Mouse (Mus musculus) stomach, postnatal 0 days (tissue): ENCODE results near the gene Chn2. TPM values are rescaled to one million over a fixed set of nuclear protein-coding genes. Genes with fewer than 3 reads are reported as not detected.

Source experiments
- ATAC-seq: fragments of 200-750 bp; cut with Nextera tagmentation; 2 replicates; pipeline ENCODE4 v1.8.0; 2017; ENCODE audit not compliant: low FRiP score, low TSS enrichment
- DNase-seq: peaks from one replicate; pipeline ENCODE4 v3.0.0-alpha.2; 2016; ENCODE audit warnings: low spot score
- H3K27ac ChIP-seq: fragments of 300-500 bp; sonication (generic); replicated peaks from 2 replicates; pipeline ENCODE4 v1.5.1; 2014; ENCODE audit warnings: mild to moderate bottlenecking, control low read depth
- H3K27me3 ChIP-seq: fragments of 300-500 bp; sonication (generic); 2 replicates; pipeline ENCODE4 v1.6.1; 2014; ENCODE audit warnings: low read length; ENCODE audit not compliant: control insufficient read depth, insufficient read depth
- H3K36me3 ChIP-seq: fragments of 300-500 bp; sonication (generic); 2 replicates; pipeline ENCODE4 v1.6.1; 2014; ENCODE audit warnings: low read length, mixed read lengths; ENCODE audit not compliant: control insufficient read depth, insufficient read depth
- H3K4me1 ChIP-seq: fragments of 300-500 bp; sonication (generic); replicated peaks from 2 replicates; pipeline ENCODE4 v1.6.1; 2014; ENCODE audit warnings: antibody characterized with exemption; ENCODE audit not compliant: control insufficient read depth, insufficient read depth
- H3K4me2 ChIP-seq: fragments of 300-500 bp; sonication (generic); replicated peaks from 2 replicates; pipeline ENCODE4 v1.6.1; 2014; ENCODE audit warnings: low read depth, mild to moderate bottlenecking, control low read depth, moderate library complexity
- H3K4me3 ChIP-seq: fragments of 300-500 bp; sonication (generic); 2 replicates; pipeline ENCODE4 v1.5.1; 2014; ENCODE audit warnings: low read depth, low read length, control low read depth
- H3K9ac ChIP-seq: fragments of 300-500 bp; sonication (generic); 2 replicates; pipeline ENCODE4 v1.6.1; 2014; ENCODE audit warnings: mild to moderate bottlenecking, low read length, control low read depth, mixed read lengths
- H3K9me3 ChIP-seq: fragments of 300-500 bp; sonication (generic); 2 replicates; pipeline ENCODE4 v1.6.1; 2016; ENCODE audit warnings: low read length; ENCODE audit not compliant: control insufficient read depth
- CTCF ChIP-seq: IDR thresholded peaks from 2 replicates; pipeline ENCODE4 v1.5.1; 2016; ENCODE audit warnings: antibody characterized with exemption, low read depth, mild to moderate bottlenecking, moderate library complexity
- EP300 ChIP-seq: optimal IDR thresholded peaks from 2 replicates; pipeline ENCODE3; 2016; ENCODE audit warnings: antibody characterized with exemption
- WGBS: fragments of 180-500 bp; shearing (Covaris S2); extraction: QIAGEN DNeasy Blood & Tissue Kit; methylation state at CpG from one replicate; pipeline ENCODE4 v1.1.7; 2014; 5-methylcytosine and 5-hydroxymethylcytosine counted together
- polyA plus RNA-seq: library from polyadenylated mRNA; unstranded; fragments of >200 nt; fragmentation: Nextera tagmentation; extraction: Ambion mirVana; gene quantifications from 2 replicates; pipeline ENCODE4 v1.2.1, GENCODE M21; 2015

The Chn2 gene
- polyA plus RNA-seq, 1 experiment from 2014 or later, result 19.1 TPM

DNA sequence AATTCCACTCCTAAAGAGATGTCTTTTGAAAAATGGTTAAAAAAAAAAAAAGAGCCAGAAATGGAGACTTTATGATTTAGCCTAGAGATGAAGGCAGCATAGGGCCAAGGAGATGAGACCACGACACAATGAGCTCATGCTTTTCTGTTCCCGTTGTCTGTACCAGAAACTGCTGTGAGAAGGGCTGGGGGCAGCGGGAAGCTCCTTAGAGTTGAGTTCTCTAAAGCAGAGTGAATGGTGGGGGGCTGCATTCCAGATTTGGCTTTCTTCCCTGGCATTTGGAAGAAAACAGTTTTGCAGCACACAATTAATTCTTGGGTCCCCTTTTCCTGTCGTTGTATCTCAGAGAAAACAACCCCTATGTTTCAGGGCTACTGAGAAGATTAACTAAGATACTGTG lies 30.1 kb upstream of the Chn2 start:
- no peak overlapping the region for H3K9ac ChIP-seq
- DNase-seq, result no peak

DNA sequence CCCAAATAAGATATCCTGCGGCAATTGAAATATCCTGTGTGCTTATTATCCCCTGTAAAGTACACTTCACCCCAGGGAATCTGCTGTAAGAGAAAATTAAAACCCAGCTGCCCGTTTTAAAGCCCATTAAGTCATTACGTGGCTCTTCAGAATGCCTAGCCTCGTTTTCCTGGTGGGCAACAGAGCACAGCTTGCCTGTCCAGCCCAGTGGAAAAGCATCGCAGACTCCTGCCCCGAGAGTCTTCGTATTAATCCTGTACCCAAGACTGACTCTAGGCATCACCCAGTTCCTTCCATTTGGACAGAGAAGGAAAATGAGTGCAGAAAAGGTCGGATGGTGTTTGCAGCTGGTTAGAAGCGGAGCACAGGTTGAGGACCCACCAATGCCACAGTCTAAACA lies 29.0 kb upstream of the Chn2 start:
- H3K9ac ChIP-seq, result no peak overlapping the region
- H3K27ac ChIP-seq, result no peak overlapping the region
- H3K9me3 ChIP-seq, result no peaks in the 10 kb centered on the region
- H3K36me3 ChIP-seq, result no peaks in the 10 kb centered on the region
- ATAC-seq (no peak), DNase-seq (no peak)
- TF ChIP-seq EP300, result no peak
- TF ChIP-seq CTCF, result no peak
- 77% methylated on average over 9 of the region's 9 CpGs for WGBS
- no peak overlapping the region for H3K4me2 ChIP-seq
- H3K27me3 ChIP-seq, result no peaks in the 10 kb centered on the region
- no peak overlapping the region for H3K4me3 ChIP-seq
- H3K4me1 ChIP-seq, result no peaks in the 10 kb centered on the region

More for the DNA sequence above, 30.1 kb upstream of the Chn2 start:
- Histone ChIP-seq H3K27me3 (no peaks in the 10 kb centered on the region), H3K36me3 (no peaks in the 10 kb centered on the region), H3K4me3 (no peak overlapping the region), H3K4me1 (no peaks in the 10 kb centered on the region), H3K4me2 (no peak overlapping the region), H3K9me3 (no peaks in the 10 kb centered on the region), H3K27ac (no peak overlapping the region)
- WGBS, result 68% methylated on average over 4 of the region's 4 CpGs
- no peak for ATAC-seq
- TF ChIP-seq CTCF, result no peak
- no peak for TF ChIP-seq EP300

DNA sequence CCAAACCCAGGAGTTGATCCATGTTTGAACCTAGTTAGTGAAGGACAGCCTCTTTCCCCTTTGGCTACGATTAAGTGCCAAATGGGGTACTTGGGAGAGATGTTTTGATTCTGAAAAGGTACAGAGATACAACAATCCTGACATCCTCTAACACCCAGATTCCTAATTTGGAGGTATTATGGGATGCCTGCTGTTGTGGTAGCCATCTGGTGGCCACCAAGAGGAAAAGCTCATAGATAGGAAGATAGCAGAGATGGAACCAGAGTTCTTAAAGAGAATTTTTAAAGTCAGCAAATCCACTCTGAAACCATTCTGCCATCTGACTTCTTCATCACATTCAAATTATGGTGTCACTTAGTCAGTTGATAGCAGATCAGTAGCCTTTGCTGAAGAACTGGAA lies 27.2 kb upstream of the Chn2 start:
- TF ChIP-seq CTCF (peak; percentile 24; the same call in 1 of the 2 replicates), EP300 (no peak)
- Histone ChIP-seq H3K36me3 (no peaks in the 10 kb centered on the region), H3K9me3 (no peaks in the 10 kb centered on the region), H3K4me1 (no peaks in the 10 kb centered on the region), H3K9ac (no peak overlapping the region), H3K27me3 (no peaks in the 10 kb centered on the region), H3K4me2 (no peak overlapping the region), H3K27ac (no peak overlapping the region), H3K4me3 (no peak overlapping the region)
- ATAC-seq (no peak), DNase-seq (no peak)
- 81% methylated on average over 1 of the region's 1 CpGs for WGBS

DNA sequence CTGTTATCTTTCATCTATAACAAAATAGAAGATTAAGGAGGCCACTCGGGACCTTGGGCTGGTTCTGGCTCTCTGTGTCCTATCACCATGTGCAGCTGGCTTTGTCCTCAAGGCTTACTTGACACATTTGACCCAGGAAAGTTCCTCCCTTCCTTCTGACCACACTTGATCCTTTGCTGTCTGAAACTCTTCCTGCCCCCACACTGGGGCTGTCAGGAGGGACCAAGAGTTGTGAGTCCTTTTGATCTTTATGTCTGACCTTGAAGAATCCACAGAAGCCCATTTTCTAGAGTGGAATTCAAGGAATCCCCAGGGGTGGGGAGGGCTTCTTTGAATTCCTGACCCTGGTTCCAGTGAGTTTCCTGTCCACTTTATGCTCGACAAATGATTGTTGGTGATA lies 21.3 kb upstream of the Chn2 start:
- Histone ChIP-seq H3K27me3 (no peaks in the 10 kb centered on the region), H3K4me3 (no peak overlapping the region), H3K9me3 (no peaks in the 10 kb centered on the region), H3K9ac (no peak overlapping the region), H3K36me3 (no peaks in the 10 kb centered on the region), H3K4me2 (no peak overlapping the region), H3K27ac (no peak overlapping the region), H3K4me1 (no peaks in the 10 kb centered on the region)
- ATAC-seq, result no peak
- TF ChIP-seq EP300 (no peak), CTCF (no peak)
- 50% methylated on average over 2 of the region's 2 CpGs for WGBS
- DNase-seq, result no peak

DNA sequence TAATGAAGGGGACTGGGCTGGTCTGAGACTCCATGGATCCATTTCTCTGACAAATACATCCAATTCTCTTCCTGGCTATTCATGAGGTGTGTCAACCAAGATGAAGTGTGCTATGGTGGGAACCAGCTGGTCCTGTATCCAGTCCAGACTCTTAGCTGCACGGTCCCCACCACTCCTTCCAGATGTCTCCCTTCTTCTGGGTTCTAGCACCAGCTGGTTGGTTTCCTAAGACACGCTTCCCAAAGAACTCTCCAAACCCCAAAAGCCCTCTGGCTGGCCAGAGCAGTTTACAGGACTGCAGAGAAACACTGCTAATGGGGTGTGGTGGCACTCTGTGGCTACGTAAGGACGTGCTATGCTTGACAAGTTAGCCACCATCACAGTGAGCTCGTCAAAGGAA lies 20.5 kb upstream of the Chn2 start:
- DNase-seq, result no peak

DNA sequence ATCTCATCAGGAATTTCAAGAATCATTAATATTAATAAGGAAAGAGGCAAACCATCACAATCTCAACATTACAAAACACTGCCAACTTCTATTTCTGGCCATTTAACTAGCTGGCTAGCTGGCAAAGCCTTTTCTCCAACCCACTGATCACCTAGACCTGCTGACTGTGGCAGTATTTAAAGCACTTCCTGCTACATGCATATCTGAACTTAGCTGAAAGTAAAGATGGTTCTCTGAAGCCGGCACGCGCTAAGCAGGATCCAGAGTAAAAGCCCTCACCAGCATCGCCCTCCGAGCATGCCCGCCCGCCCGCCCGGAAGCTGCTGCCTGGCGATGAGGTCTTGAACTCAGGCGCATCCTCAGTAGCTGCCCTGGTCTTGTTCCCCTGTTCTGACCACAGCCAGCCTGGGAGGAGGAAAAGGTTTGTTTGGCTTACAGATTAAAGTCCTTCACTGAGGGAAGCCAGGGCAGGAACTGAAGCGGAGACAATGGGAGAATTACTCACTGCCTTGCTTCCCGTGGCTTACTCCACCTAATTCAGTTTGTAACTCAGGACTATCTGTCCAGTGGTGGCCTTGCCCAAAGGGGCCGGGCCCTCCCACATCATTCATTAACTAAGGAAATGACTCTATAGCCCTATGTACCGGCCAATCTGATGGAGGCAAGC lies 18.1 kb upstream of the Chn2 start:
- DNase-seq, result peak; percentile 25
- WGBS, result 62% methylated on average over 15 of the region's 15 CpGs

More for the DNA sequence above, 20.5 kb upstream of the Chn2 start:
- TF ChIP-seq CTCF (no peak), EP300 (no peak)
- Histone ChIP-seq H3K27ac (no peak overlapping the region), H3K4me3 (no peak overlapping the region), H3K27me3 (no peaks in the 10 kb centered on the region), H3K9ac (no peak overlapping the region), H3K36me3 (no peaks in the 10 kb centered on the region), H3K9me3 (no peaks in the 10 kb centered on the region), H3K4me2 (no peak overlapping the region), H3K4me1 (no peaks in the 10 kb centered on the region)
- ATAC-seq, result no peak
- WGBS, result 51% methylated on average over 5 of the region's 5 CpGs

More for the DNA sequence above, 18.1 kb upstream of the Chn2 start:
- Histone ChIP-seq H3K27ac (no peak overlapping the region; the same call in 1 of the 2 replicates), H3K27me3 (no peaks in the 10 kb centered on the region), H3K4me1 (no peaks in the 10 kb centered on the region), H3K4me2 (no peak overlapping the region), H3K9me3 (no peaks in the 10 kb centered on the region), H3K4me3 (no peak overlapping the region), H3K36me3 (no peaks in the 10 kb centered on the region), H3K9ac (no peak overlapping the region)
- no peak for TF ChIP-seq EP300
- TF ChIP-seq CTCF, result no peak
- ATAC-seq, result peak; percentile 87
